Mouse (Mus musculus) forelimb bud, embryonic 11.5 days (tissue): ENCODE measurements around the gene Mtap.

Experiments used
- DNase-seq: peaks from one replicate; pipeline ENCODE4 v3.0.0-alpha.2; 2012; ENCODE audit warnings: low read depth, low spot score

The Mtap gene

GRCm38 (mm10) chr4:89137542-89138360 lies 829 bp downstream of the Mtap start:
- peak; percentile 48 for DNase-seq

GRCm38 (mm10) chr4:89138361-89138651 lies 1.4 kb downstream of the Mtap start:
- DNase-seq = no peak

- no peak for DNase-seq
Observed at GRCm38 (mm10) chr4:89140832-89141231, 3.9 kb downstream of the Mtap start.

GRCm38 (mm10) chr4:89145409-89145808 lies 8.5 kb downstream of the Mtap start:
- DNase-seq = peak; percentile 69

- DNase-seq = peak; percentile 64
Observed at GRCm38 (mm10) chr4:89146291-89146690, 9.4 kb downstream of the Mtap start.

- no peak for DNase-seq
Observed at GRCm38 (mm10) chr4:89149261-89149660, 12.3 kb downstream of the Mtap start.

GRCm38 (mm10) chr4:89161389-89161788 lies 24.5 kb downstream of the Mtap start:
- no peak for DNase-seq

- DNase-seq = no peak
Observed at GRCm38 (mm10) chr4:89162496-89162895, 25.6 kb downstream of the Mtap start.

- DNase-seq = no peak
Observed at GRCm38 (mm10) chr4:89163613-89164012, 26.7 kb downstream of the Mtap start.

GRCm38 (mm10) chr4:89164681-89165080 lies 27.8 kb downstream of the Mtap start:
- no peak for DNase-seq

GRCm38 (mm10) chr4:89168877-89169276 lies 32.0 kb downstream of the Mtap start:
- no peak for DNase-seq

- no peak for DNase-seq
Observed at GRCm38 (mm10) chr4:89169739-89170138, 32.8 kb downstream of the Mtap start.

GRCm38 (mm10) chr4:89170931-89171330 lies 34.0 kb downstream of the Mtap start:
- no peak for DNase-seq

GRCm38 (mm10) chr4:89172873-89173605 lies 36.1 kb downstream of the Mtap start:
- no peak for DNase-seq

GRCm38 (mm10) chr4:89177514-89178307 lies 40.8 kb downstream of the Mtap start:
- DNase-seq = no peak

GRCm38 (mm10) chr4:89180121-89180520 lies 43.2 kb downstream of the Mtap start:
- DNase-seq = no peak

GRCm38 (mm10) chr4:89181656-89182055 lies 44.7 kb downstream of the Mtap start:
- DNase-seq = no peak

- no peak for DNase-seq
Observed at GRCm38 (mm10) chr4:89182486-89182885, 45.6 kb downstream of the Mtap start.

GRCm38 (mm10) chr4:89195481-89195880 lies 58.6 kb downstream of the Mtap start:
- DNase-seq = no peak

- DNase-seq = no peak
Observed at GRCm38 (mm10) chr4:89197128-89197527, 60.2 kb downstream of the Mtap start.

- no peak for DNase-seq
Observed at GRCm38 (mm10) chr4:89200806-89201205, 63.9 kb downstream of the Mtap start.

- DNase-seq = no peak
Observed at GRCm38 (mm10) chr4:89209310-89209709, 72.4 kb downstream of the Mtap start.
